Mouse (Mus musculus) thymus, adult 2 months (tissue): ENCODE measurements around the gene Anks3.

Experiments used
- CTCF ChIP-seq: fragments of 200-500 bp; IDR thresholded peaks from 2 replicates; pipeline ENCODE4 v1.5.1; 2012; ENCODE audit warnings: mild to moderate bottlenecking, control low read depth, low read length, moderate library complexity, borderline replicate concordance; ENCODE audit not compliant: control insufficient read depth, poor library complexity, insufficient read depth; ENCODE audit errors: extremely low read depth
- POLR2A ChIP-seq: fragments of 200-500 bp; IDR thresholded peaks from 2 replicates; pipeline ENCODE4 v1.6.1; 2012; ENCODE audit warnings: mild to moderate bottlenecking, low read length, control low read depth, moderate library complexity; ENCODE audit not compliant: control insufficient read depth, poor library complexity, insufficient read depth; ENCODE audit errors: extremely low read depth

- TF ChIP-seq CTCF (no peak), POLR2A (no peak)
Measured at GRCm38 (mm10) chr16:5007492-5007891, 43.5 kb upstream of the Anks3 start.
